Mouse (Mus musculus) heart, postnatal 10 days (tissue): ENCODE measurements around the gene Wnt8b. TPM values are rescaled to one million over a fixed set of nuclear protein-coding genes. Genes with fewer than 3 reads are reported as not detected.
"Not testable (repeated sequence)": the region's sequence is repeated elsewhere in the genome, so short reads cannot be mapped to it uniquely, and the experiment has no call there.

Experiments used
- DNase-seq, 2 experiments: peaks; one replicate each; pipeline ENCODE4 v3.0.0; 2021
- intact Hi-C: fragments of 180-260 bp; cut with DNase I; formaldehyde crosslinking; loops from one replicate; pipeline ENCODE4 v1.15.1; 2025
- total RNA-seq, 2 experiments: library from RNA; stranded (reverse); gene quantifications; 2 replicates each; pipeline ENCODE4 v1.2.3; 2021

Gene Wnt8b
- total RNA-seq: not detected

- intact Hi-C loops: no loop called here
- no peak for DNase-seq
These were observed at the start of gene Wnt8b for GRCm38 (mm10) chr19:44493128-44493527. Wnt8b (plus strand) TSS chr19:44493472.

- no peak for DNase-seq
- intact Hi-C loops: no loop called here
These were observed 47.5 kb upstream of the Wnt8b start for GRCm38 (mm10) chr19:44445755-44446154.

- no peak for DNase-seq
- intact Hi-C loops: no loop called here
These were observed 45.3 kb upstream of the Wnt8b start for GRCm38 (mm10) chr19:44447927-44448326.

- no peak for DNase-seq
- intact Hi-C loops: no loop called here
These were observed 38.4 kb upstream of the Wnt8b start for GRCm38 (mm10) chr19:44454862-44455261.

- intact Hi-C loops: no loop called here
- no peak for DNase-seq
These were observed 37.9 kb upstream of the Wnt8b start for GRCm38 (mm10) chr19:44455356-44455755.

GRCm38 (mm10) chr19:44457359-44458055 lies 35.8 kb upstream of the Wnt8b start:
- intact Hi-C loops: no loop called here
- peak; percentile 8 to 25 for DNase-seq

- peak; percentile 34 to 51 for DNase-seq
These were observed 34.6 kb upstream of the Wnt8b start for GRCm38 (mm10) chr19:44458696-44459095.

GRCm38 (mm10) chr19:44460441-44460840 lies 32.8 kb upstream of the Wnt8b start:
- no peak for DNase-seq
- intact Hi-C loops: no loop called here

More at GRCm38 (mm10) chr19:44458696-44459095, 34.6 kb upstream of the Wnt8b start:
- intact Hi-C loops: no loop called here

GRCm38 (mm10) chr19:44461500-44461899 lies 31.8 kb upstream of the Wnt8b start:
- no peak for DNase-seq
- intact Hi-C loops: no loop called here

- intact Hi-C loops: no loop called here
- DNase-seq: no peak
These were observed 31.1 kb upstream of the Wnt8b start for GRCm38 (mm10) chr19:44462141-44462540.

GRCm38 (mm10) chr19:44465960-44466525 lies 27.2 kb upstream of the Wnt8b start:
- DNase-seq, intact Hi-C loops: not testable (repeated sequence)

- DNase-seq: peak; percentile 84 to 91
- intact Hi-C loops: loop anchor here (5.0 kb wide), 2 partner anchors 68 to 102 kb away; no protein-coding TSS in a partner anchor
These were observed 19.1 kb upstream of the Wnt8b start for GRCm38 (mm10) chr19:44474158-44474557.

GRCm38 (mm10) chr19:44475268-44475667 lies 18.0 kb upstream of the Wnt8b start:
- peak in 1 of 2 experiments; percentile 26 for DNase-seq
- intact Hi-C loops: loop anchor here (5.0 kb wide), 1 partner anchor 57 kb away; no protein-coding TSS in a partner anchor

GRCm38 (mm10) chr19:44476541-44476940 lies 16.7 kb upstream of the Wnt8b start:
- intact Hi-C loops: loop anchor here (5.0 kb wide), 1 partner anchor 56 kb away; no protein-coding TSS in a partner anchor
- no peak for DNase-seq

- intact Hi-C loops: no loop called here
- peak; percentile 24 to 47 for DNase-seq
These were observed 6.0 kb upstream of the Wnt8b start for GRCm38 (mm10) chr19:44487266-44487665.

- intact Hi-C loops: no loop called here
These were observed 3.2 kb downstream of the Wnt8b start for GRCm38 (mm10) chr19:44496511-44496910.

GRCm38 (mm10) chr19:44496941-44497340 lies 3.7 kb downstream of the Wnt8b start:
- intact Hi-C loops: no loop called here
- no peak for DNase-seq

More at GRCm38 (mm10) chr19:44496511-44496910, 3.2 kb downstream of the Wnt8b start:
- no peak for DNase-seq

GRCm38 (mm10) chr19:44498936-44499335 lies 5.7 kb downstream of the Wnt8b start:
- intact Hi-C loops: no loop called here
- no peak for DNase-seq

- no peak for DNase-seq
- intact Hi-C loops: no loop called here
These were observed 7.0 kb downstream of the Wnt8b start for GRCm38 (mm10) chr19:44500240-44500639.

- intact Hi-C loops: no loop called here
- DNase-seq: no peak
These were observed 8.7 kb downstream of the Wnt8b start for GRCm38 (mm10) chr19:44501925-44502324.

- DNase-seq: no peak
- intact Hi-C loops: no loop called here
These were observed 9.5 kb downstream of the Wnt8b start for GRCm38 (mm10) chr19:44502741-44503140.

GRCm38 (mm10) chr19:44510534-44511175 lies 17.4 kb downstream of the Wnt8b start:
- no peak for DNase-seq
- intact Hi-C loops: no loop called here
